Mouse (Mus musculus) hindbrain, embryonic 16.5 days (tissue): ENCODE measurements around the gene Pla2g12a. TPM values are rescaled to one million over a fixed set of nuclear protein-coding genes. Genes with fewer than 3 reads are reported as not detected.

Source experiments
- ATAC-seq: fragments of 200-750 bp; cut with Nextera tagmentation; 2 replicates; pipeline ENCODE4 v1.8.0; 2017; ENCODE audit warnings: moderate TSS enrichment, moderate library complexity
- H3K27ac ChIP-seq: fragments of 300-500 bp; sonication (generic); 2 replicates; pipeline ENCODE4 v1.5.1; 2014; ENCODE audit warnings: low read depth, mild to moderate bottlenecking, control low read depth, low read length, moderate library complexity
- H3K27me3 ChIP-seq: fragments of 300-500 bp; sonication (generic); replicated peaks from 2 replicates; pipeline ENCODE4 v1.6.1; 2014; ENCODE audit warnings: low read length; ENCODE audit not compliant: control insufficient read depth, insufficient read depth
- H3K36me3 ChIP-seq: fragments of 300-500 bp; sonication (generic); 2 replicates; pipeline ENCODE4 v1.6.1; 2014; ENCODE audit warnings: mild to moderate bottlenecking, low read length, moderate library complexity, mixed read lengths; ENCODE audit not compliant: control insufficient read depth, insufficient read depth
- H3K4me1 ChIP-seq: fragments of 300-500 bp; sonication (generic); 2 replicates; pipeline ENCODE4 v1.6.1; 2014; ENCODE audit warnings: low read depth, low read length; ENCODE audit not compliant: control insufficient read depth, insufficient read depth
- H3K4me2 ChIP-seq: fragments of 300-500 bp; sonication (generic); 2 replicates; pipeline ENCODE4 v1.6.1; 2014; ENCODE audit warnings: mild to moderate bottlenecking, low read length, control low read depth, moderate library complexity
- H3K4me3 ChIP-seq: fragments of 300-500 bp; sonication (generic); 2 replicates; pipeline ENCODE4 v1.5.1; 2014; ENCODE audit warnings: mild to moderate bottlenecking, low read length, control low read depth, moderate library complexity
- H3K9ac ChIP-seq: fragments of 300-500 bp; sonication (generic); 2 replicates; pipeline ENCODE4 v1.6.1; 2014; ENCODE audit warnings: low read depth, mild to moderate bottlenecking, control low read depth, low read length, moderate library complexity
- H3K9me3 ChIP-seq: fragments of 300-500 bp; sonication (generic); 2 replicates; pipeline ENCODE4 v1.6.1; 2014; ENCODE audit warnings: mild to moderate bottlenecking, low read length, moderate library complexity; ENCODE audit not compliant: control insufficient read depth
- WGBS: fragments of 180-500 bp; shearing (Covaris S2); extraction: QIAGEN DNeasy Blood & Tissue Kit; methylation state at CpG from one replicate; pipeline ENCODE4 v1.1.7; 2014; 5-methylcytosine and 5-hydroxymethylcytosine counted together
- polyA plus RNA-seq: library from polyadenylated mRNA; unstranded; fragments of >200 nt; fragmentation: Nextera tagmentation; extraction: Ambion mirVana; gene quantifications from 2 replicates; pipeline ENCODE4 v1.2.1, GENCODE M21; 2015

Gene Pla2g12a
- polyA plus RNA-seq, 1 experiment from 2014 or later = 39.8 TPM

- H3K4me2 ChIP-seq = no peak overlapping the region
- no peaks in the 10 kb centered on the region for H3K36me3 ChIP-seq
- H3K27ac ChIP-seq = no peak overlapping the region
- H3K27me3 ChIP-seq = no peaks in the 10 kb centered on the region
- H3K9ac ChIP-seq = no peak overlapping the region
- H3K4me1 ChIP-seq = no peaks in the 10 kb centered on the region
- 84% methylated on average over 2 of the region's 2 CpGs for WGBS
- H3K9me3 ChIP-seq = peaks cover 2% of the 10 kb centered on the region; the same call in 1 of the 2 replicates
- H3K4me3 ChIP-seq = no peak overlapping the region
- no peak for ATAC-seq
These were observed 15.8 kb upstream of the Pla2g12a start for GRCm38 (mm10) chr3:129862592-129862991.

DNA sequence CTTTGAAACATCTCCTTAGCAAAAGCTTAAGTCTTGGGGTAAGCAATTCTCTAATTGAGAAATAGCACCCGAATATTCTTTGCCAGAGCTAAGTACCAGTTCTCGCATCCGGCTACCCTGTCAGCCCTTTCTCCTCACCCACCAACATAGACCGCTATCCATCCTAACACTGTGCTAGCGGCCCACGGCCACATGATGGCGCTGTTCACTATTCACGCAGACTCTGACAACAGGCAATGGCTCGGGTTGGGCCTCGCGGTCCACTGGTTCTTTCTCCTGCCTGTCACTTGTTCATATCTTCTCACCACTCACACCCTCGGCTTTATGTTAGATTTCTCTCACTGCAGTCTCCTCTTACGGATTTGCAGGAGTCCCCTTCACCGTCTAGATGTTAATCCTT, 14.7 kb upstream of the Pla2g12a start:
- Histone ChIP-seq H3K4me2 (no peak overlapping the region), H3K27ac (no peak overlapping the region), H3K4me1 (no peaks in the 10 kb centered on the region), H3K4me3 (no peak overlapping the region), H3K9me3 (no peaks in the 10 kb centered on the region), H3K36me3 (no peaks in the 10 kb centered on the region), H3K9ac (no peak overlapping the region), H3K27me3 (no peaks in the 10 kb centered on the region)
- ATAC-seq = no peak
- WGBS = 55% methylated on average over 14 of the region's 14 CpGs

DNA sequence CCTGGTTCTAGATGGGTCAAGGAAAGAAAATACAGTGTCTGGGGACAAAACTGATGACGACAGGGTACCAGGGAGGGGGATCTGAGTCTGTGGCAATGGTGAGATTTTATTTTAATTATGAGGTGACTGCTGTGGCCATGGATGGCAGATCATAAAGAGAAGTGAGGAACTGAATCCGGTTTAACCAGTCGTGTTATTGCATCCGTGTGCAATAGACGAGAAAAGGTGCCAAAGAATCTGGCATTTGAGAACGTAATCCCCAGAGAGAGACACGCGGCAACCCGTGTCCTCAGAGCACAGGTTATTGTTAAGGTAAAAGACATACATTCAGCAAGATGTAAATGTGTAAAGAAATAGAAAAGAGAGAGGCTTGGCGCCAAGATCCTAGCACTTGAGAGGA, 1.1 kb upstream of the Pla2g12a start:
- Histone ChIP-seq H3K27ac (no peak overlapping the region), H3K9me3 (no peaks in the 10 kb centered on the region), H3K27me3 (no peaks in the 10 kb centered on the region), H3K36me3 (no peaks in the 10 kb centered on the region), H3K4me2 (no peak overlapping the region), H3K4me1 (peaks cover 9% of the 10 kb centered on the region), H3K9ac (no peak overlapping the region), H3K4me3 (no peak overlapping the region)
- no peak for ATAC-seq
- WGBS = 89% methylated on average over 10 of the region's 10 CpGs

- peak; percentile 61 for ATAC-seq
- under 1% methylated on average over 25 of the region's 25 CpGs for WGBS
- H3K27ac ChIP-seq = peak overlapping the region; percentile 88
- peaks cover 9% of the 10 kb centered on the region for H3K4me1 ChIP-seq
- H3K27me3 ChIP-seq = no peaks in the 10 kb centered on the region
- H3K4me3 ChIP-seq = peak overlapping the region; percentile 61
- peak overlapping the region; percentile 87 for H3K4me2 ChIP-seq
- H3K36me3 ChIP-seq = no peaks in the 10 kb centered on the region
- peak overlapping the region; percentile 89 for H3K9ac ChIP-seq
- no peaks in the 10 kb centered on the region for H3K9me3 ChIP-seq
These were observed 838 bp downstream of the Pla2g12a start for GRCm38 (mm10) chr3:129879131-129879757.

DNA sequence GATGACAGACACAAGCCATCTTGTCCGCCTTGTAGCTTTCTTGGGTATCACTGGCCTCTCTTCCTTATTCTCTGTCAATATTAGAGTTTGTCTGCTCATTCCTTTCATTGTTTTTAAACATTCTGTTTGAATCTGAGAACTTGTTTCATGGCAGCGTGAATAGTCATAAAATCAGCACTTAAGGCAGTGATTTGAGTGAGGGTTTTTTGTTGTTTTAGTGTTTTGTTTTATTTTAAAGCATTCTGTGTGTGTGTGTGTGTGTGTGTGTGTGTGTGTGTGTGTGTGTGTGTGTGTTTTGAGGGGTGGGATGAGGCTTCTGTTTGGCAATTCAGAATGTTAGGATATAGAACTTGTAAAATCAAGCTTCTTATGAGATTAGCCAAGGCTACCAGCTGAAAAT, 1.5 kb downstream of the Pla2g12a start:
- H3K4me1 ChIP-seq = peaks cover 9% of the 10 kb centered on the region
- no peak overlapping the region for H3K27ac ChIP-seq
- H3K9me3 ChIP-seq = no peaks in the 10 kb centered on the region
- H3K4me3 ChIP-seq = no peak overlapping the region; the same call in 1 of the 2 replicates
- no peaks in the 10 kb centered on the region for H3K36me3 ChIP-seq
- no peaks in the 10 kb centered on the region for H3K27me3 ChIP-seq
- peak overlapping the region; percentile 87; the same call in 1 of the 2 replicates for H3K4me2 ChIP-seq
- 71% methylated on average over 2 of the region's 2 CpGs for WGBS
- H3K9ac ChIP-seq = no peak overlapping the region
- ATAC-seq = no peak

GRCm38 (mm10) chr3:129880925-129881593, 2.7 kb downstream of the Pla2g12a start:
- no peak for ATAC-seq
- Histone ChIP-seq H3K36me3 (no peaks in the 10 kb centered on the region), H3K9ac (no peak overlapping the region), H3K9me3 (no peaks in the 10 kb centered on the region), H3K4me1 (peaks cover 9% of the 10 kb centered on the region), H3K4me2 (no peak overlapping the region), H3K27me3 (no peaks in the 10 kb centered on the region), H3K4me3 (no peak overlapping the region), H3K27ac (no peak overlapping the region)
- 89% methylated on average over 8 of the region's 8 CpGs for WGBS

DNA sequence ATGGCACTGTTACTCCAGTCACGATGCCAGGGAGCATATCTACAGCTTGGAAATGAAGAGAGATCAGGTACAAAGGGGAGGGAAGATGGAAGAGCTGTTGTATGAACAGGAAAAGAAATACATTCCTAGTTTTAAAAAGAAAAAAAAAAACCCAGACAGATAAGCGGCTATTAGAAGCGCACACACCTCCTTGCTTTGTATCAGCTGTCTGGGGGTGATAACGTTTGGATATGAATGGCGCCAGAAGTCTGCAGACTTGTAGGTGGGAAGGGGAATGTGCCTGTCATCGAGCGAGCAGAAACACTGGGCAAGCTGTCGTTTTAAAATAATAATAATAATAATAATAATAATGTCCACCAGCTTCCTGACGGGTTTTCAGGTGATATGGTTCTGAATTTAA, 7.2 kb downstream of the Pla2g12a start:
- Histone ChIP-seq H3K36me3 (peaks cover 4% of the 10 kb centered on the region), H3K4me3 (no peak overlapping the region), H3K4me2 (no peak overlapping the region), H3K27me3 (no peaks in the 10 kb centered on the region), H3K9ac (no peak overlapping the region), H3K27ac (no peak overlapping the region), H3K9me3 (no peaks in the 10 kb centered on the region), H3K4me1 (no peaks in the 10 kb centered on the region)
- WGBS = 93% methylated on average over 9 of the region's 9 CpGs
- ATAC-seq = no peak

DNA sequence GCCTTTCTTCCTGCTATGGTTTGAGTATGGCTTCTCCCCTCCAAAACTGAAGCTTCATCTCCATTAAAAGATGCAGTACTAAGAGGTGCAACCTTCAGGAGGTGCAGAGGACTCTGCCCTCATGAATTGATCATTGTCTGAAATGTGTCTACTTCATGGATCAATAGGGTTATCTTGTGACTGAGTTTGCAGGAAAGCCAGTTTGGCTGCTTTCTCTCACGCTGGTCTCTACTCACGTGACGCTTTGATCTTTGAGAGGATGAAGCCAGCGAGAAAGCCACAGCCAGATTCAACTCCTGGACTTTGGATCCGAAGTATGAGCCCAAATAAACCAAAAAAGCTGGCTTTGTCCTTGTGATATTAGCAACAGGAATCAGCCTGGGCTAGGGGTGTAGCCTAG, 8.0 kb downstream of the Pla2g12a start:
- no peak overlapping the region for H3K4me3 ChIP-seq
- no peak overlapping the region for H3K27ac ChIP-seq
- no peaks in the 10 kb centered on the region for H3K27me3 ChIP-seq
- H3K4me1 ChIP-seq = no peaks in the 10 kb centered on the region
- H3K9me3 ChIP-seq = no peaks in the 10 kb centered on the region
- H3K36me3 ChIP-seq = peaks cover 6% of the 10 kb centered on the region
- no peak overlapping the region for H3K4me2 ChIP-seq
- WGBS = 88% methylated on average over 5 of the region's 5 CpGs
- no peak overlapping the region for H3K9ac ChIP-seq
- ATAC-seq = no peak

DNA sequence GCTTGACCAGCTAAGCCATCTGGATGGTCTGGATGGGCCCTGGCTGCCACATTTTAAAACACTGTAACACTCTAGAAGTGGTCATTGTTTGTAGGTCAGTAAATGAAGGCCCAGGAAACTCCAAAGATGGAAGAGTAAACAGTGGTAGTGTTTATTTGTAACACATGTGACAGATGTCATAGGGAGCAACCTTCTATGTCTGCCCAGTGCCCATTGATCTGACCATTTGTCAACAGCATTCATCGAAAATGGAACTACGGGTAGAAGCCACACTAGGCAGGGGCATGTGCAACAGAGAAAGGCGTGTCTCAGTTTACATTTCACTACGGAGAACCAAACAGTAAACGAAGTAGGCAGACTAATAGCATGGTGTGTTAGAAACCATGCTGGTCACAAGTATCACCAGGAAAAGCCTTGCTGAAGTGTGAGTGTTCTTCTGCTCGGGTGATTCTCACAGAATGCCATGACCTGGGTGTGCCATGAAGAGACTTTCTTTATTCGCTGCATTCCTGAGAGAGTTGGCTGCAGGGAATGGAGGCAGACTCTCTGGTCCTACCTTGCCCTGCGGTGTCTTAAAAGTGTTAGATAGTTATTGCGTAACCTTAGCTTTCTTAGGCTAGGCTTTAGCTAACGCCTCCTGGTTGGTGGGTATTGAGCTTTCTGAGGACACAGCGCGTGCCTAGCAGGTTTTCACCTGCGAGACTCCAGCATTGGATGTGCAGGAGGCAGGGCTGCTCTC, 9.5 kb downstream of the Pla2g12a start:
- no peak overlapping the region for H3K9ac ChIP-seq
- H3K4me3 ChIP-seq = no peak overlapping the region
- no peaks in the 10 kb centered on the region for H3K4me1 ChIP-seq
- no peaks in the 10 kb centered on the region for H3K9me3 ChIP-seq
- no peak overlapping the region for H3K27ac ChIP-seq
- ATAC-seq = no peak
- no peak overlapping the region for H3K4me2 ChIP-seq
- WGBS = 90% methylated on average over 13 of the region's 13 CpGs
- peaks cover 13% of the 10 kb centered on the region for H3K36me3 ChIP-seq
- H3K27me3 ChIP-seq = no peaks in the 10 kb centered on the region
